Mouse (Mus musculus) CD4-positive naive resting alpha-beta T cell, adult 57 days (primary cell): Measurements from ENCODE around the gene Add3. TPM values are rescaled to one million over a fixed set of nuclear protein-coding genes. Genes with fewer than 3 reads are reported as not detected.

ENCODE experiments used
- total RNA-seq: library from RNA; stranded (reverse); gene quantifications from one replicate; pipeline ENCODE4 v1.2.4, GENCODE M21; 2023

The Add3 gene
- 286 TPM for total RNA-seq

GRCm38 (mm10) chr19:53140044-53140803 lies at the start of gene Add3:
Gene Add3, plus strand, starts transcription at chr19:53140443.

Other genes starting within 250 kb of the Add3 start
- gene Xpnpep1, start 100.2 kb upstream of the Add3 start, total RNA-seq = 44.9 TPM
- gene Mxi1, start 170.1 kb downstream of the Add3 start, total RNA-seq = 27.8 TPM
- not detected for gene Gm10197, start 231.3 kb downstream of the Add3 start, total RNA-seq